In the genomic region with DNA sequence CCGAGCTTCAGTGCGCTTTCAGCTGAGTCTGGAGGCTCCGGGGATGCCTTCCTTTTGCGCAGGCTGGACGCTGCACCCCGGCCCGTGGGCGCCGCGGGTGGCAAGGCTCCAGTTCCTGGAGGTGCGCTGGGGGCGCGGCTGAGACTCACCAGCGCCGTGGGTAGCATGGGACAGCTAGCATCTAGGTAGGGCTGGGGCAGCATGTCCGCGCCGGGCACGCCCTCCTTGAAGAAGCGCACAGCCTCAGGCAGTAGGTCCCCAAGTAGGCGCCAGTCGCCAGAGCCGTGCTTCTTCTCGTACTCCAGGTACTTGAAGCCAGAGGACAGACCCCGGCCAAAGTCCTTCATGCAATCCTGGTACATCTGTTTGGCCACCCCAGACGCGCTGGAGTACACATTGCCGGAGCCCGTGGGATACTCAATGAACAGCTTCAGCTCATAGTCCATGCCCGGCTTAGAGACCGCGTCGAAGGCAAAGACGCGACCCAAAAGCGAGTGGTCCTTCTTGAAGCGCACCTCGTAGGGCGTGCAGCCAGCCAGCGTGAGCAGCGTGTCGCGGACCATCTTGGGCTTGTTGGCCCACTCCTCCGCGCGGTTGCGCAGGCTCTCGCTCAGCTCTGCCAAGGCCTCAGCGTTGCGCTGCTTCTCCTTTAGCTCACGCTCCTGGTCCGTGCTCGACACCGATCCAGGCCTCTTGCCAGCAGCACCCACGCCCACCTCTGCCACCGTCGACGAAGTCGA, we compare ENCODE assay signal across 8 mouse cellular contexts. TPM values are rescaled to one million over a fixed set of nuclear protein-coding genes. Genes with fewer than 3 reads are reported as not detected.
DNase-seq lines count a peak whose midpoint lies in the region; ATAC-seq lines count a peak whose summit lies in the region.

No protein-coding gene starts in this region.

- H3K4me2 ChIP-seq in liver, embryonic 12.5 days: peak overlapping the region; percentile 74

- peak overlapping the region; percentile 65 for H3K9ac ChIP-seq in liver, embryonic 12.5 days

- H3K9me3 ChIP-seq in liver, embryonic 12.5 days (replicated peaks): no peaks in the 10 kb centered on the region

- peaks cover 92% of the 10 kb centered on the region for H3K27me3 ChIP-seq in liver, embryonic 12.5 days (replicated peaks)

- WGBS in liver, embryonic 12.5 days (ENCODE audit: insufficient replicate concordance): 2% methylated on average over 59 of the region's 59 CpGs

- DNase-seq in 3134 (ENCODE audit: extremely low read depth, insufficient read length, low spot score) (peak; percentile 79), R1 (ENCODE audit: low read depth, low spot score) (peak; percentile 64)
- DNase-seq in embryo, embryonic 10 days (ENCODE audit: low spot score): peak; percentile 64
- DNase-seq in kidney, adult 11 months: peak; percentile 65
- DNase-seq in neural tube, embryonic 10.5 days (ENCODE audit: extremely low spot score, low spot score): peak; percentile 73
- DNase-seq in urinary bladder, adult 2 months (ENCODE audit: low spot score): peak; percentile 70

- peaks cover 49% of the 10 kb centered on the region for H3K4me1 ChIP-seq in liver, embryonic 12.5 days

- ATAC-seq in granulocyte monocyte progenitor cell, adult 5-6 weeks (replicated peaks; ENCODE audit: poor library complexity, severe bottlenecking): peak; percentile 54
- ATAC-seq in liver, embryonic 12.5 days: no peak

- no peaks in the 10 kb centered on the region for H3K36me3 ChIP-seq in liver, embryonic 12.5 days

- 0 out of 2 replicates have a peak overlapping the region, but pooled peaks have one; percentile 86 for H3K27ac ChIP-seq in liver, embryonic 12.5 days

- H3K4me3 ChIP-seq in liver, embryonic 12.5 days: peak overlapping the region; percentile 61

RNA-seq across cellular contexts. Expression of gene Irf2bpl, which starts 2.1 kb away (rescaled TPM):
- total RNA-seq in granulocyte monocyte progenitor cell, adult 5-6 weeks (2014; fragmentation: Nextera tagmentation): 1.2 and 1.8 TPM in 2 replicates
- total RNA-seq in granulocyte monocyte progenitor cell, adult 5-6 weeks (2017): 0.15 and 0.78 TPM in 2 replicates
- 6.7 and 7.7 TPM in 2 replicates for polyA plus RNA-seq in liver, embryonic 12.5 days (2016; fragmentation: Nextera tagmentation; extraction: Ambion mirVana)
- 29.6 and 38.2 TPM in 2 replicates for polyA plus RNA-seq in urinary bladder, adult 2 months (2012; rRNA removed)
